In the genomic region with DNA sequence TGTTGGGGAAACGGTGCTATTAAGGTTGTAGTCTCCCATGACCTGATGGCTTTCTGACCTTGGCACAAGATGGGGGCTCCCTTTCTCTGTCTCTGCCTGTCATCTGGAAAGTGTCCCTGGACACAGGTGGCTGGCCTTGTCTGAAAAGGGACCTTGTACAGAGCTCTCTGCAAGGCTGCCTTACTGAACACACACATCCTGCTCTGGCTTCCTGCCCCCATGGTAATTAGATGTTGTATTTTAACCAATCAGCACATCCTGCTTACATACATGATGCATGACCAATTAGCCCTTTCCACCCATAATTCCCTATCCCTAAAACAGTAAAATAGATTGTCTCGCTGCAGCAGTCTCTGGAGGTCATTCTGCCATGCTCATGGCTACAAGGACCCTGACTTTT, we compare ENCODE assay signal across 28 mouse cellular contexts.
DNase-seq lines count a peak whose midpoint lies in the region; ATAC-seq and TF ChIP-seq lines count a peak whose summit lies in the region.
"Had no signal": no experiment of that assay in that cellular context is flagged by ENCODE, and none has a peak within 500 bp of the region (broad histone marks: within the 10 kb centered on the region; RNA-seq: fewer than 3 reads in every experiment).

No protein-coding gene starts in this region.

- ATAC-seq in midbrain, postnatal 0 days (ENCODE audit: low FRiP score) = no peak
- ATAC-seq: forebrain, embryonic 15.5 days; lung, postnatal 0 days; midbrain, embryonic 13.5 days; Patski had no signal

- no peak overlapping the region for H3K27ac ChIP-seq in midbrain, postnatal 0 days (ENCODE audit: low read depth, low read length)
- H3K27ac ChIP-seq: embryonic facial prominence, embryonic 13.5 days; forebrain, embryonic 10.5 days; forebrain, embryonic 15.5 days; hindbrain, embryonic 13.5 days; limb, embryonic 10.5 days; limb, embryonic 15.5 days; liver, embryonic 13.5 days; macrophage; midbrain, embryonic 13.5 days had no signal

- no peaks in the 10 kb centered on the region for H3K9me3 ChIP-seq in midbrain, postnatal 0 days (ENCODE audit: low read length)
- H3K9me3 ChIP-seq: embryonic facial prominence, embryonic 13.5 days; forebrain, embryonic 10.5 days; forebrain, embryonic 15.5 days; G1E; heart, embryonic 12.5 days; hindbrain, embryonic 13.5 days; limb, embryonic 10.5 days; limb, embryonic 15.5 days; liver, embryonic 13.5 days; midbrain, embryonic 13.5 days had no signal

- no peak overlapping the region for H3K4me2 ChIP-seq in midbrain, postnatal 0 days (ENCODE audit: low read depth, low read length, poor library complexity, severe bottlenecking)
- H3K4me2 ChIP-seq: embryonic facial prominence, embryonic 13.5 days; forebrain, embryonic 15.5 days; heart, embryonic 12.5 days; hindbrain, embryonic 13.5 days; limb, embryonic 15.5 days; liver, embryonic 13.5 days; midbrain, embryonic 13.5 days had no signal

- no peak for TF ChIP-seq CTCF in midbrain, postnatal 0 days (IDR thresholded peaks at IDR 0.05)

- H3K27me3 ChIP-seq in midbrain, postnatal 0 days (ENCODE audit: insufficient read depth, low read length) = no peaks in the 10 kb centered on the region
- H3K27me3 ChIP-seq: embryonic facial prominence, embryonic 13.5 days; forebrain, embryonic 15.5 days; heart, embryonic 12.5 days; hindbrain, embryonic 13.5 days; limb, embryonic 15.5 days; liver, embryonic 13.5 days; midbrain, embryonic 13.5 days; Patski had no signal

- WGBS in midbrain, postnatal 0 days = 70% methylated on average over 2 of the region's 2 CpGs

- no peak overlapping the region for H3K9ac ChIP-seq in midbrain, postnatal 0 days (replicated peaks; ENCODE audit: low read length, poor library complexity, severe bottlenecking)
- H3K9ac ChIP-seq: embryonic facial prominence, embryonic 13.5 days; forebrain, embryonic 15.5 days; heart, embryonic 12.5 days; hindbrain, embryonic 13.5 days; limb, embryonic 15.5 days; liver, embryonic 13.5 days; midbrain, embryonic 13.5 days had no signal

- intact Hi-C loops in left cerebral cortex, postnatal 36 days (cut with DNase I) = loop anchor here (5.0 kb wide), 1 partner anchor 317 kb away; no protein-coding TSS in a partner anchor

- peak; percentile 21 to 81 for DNase-seq in adrenal gland, adult (ENCODE audit: inconsistent age in 2 of 2, low spot score in 1 of 2)
- DNase-seq in adrenal gland, postnatal 25 days = no peak
- peak; percentile 24 for DNase-seq in kidney, adult 9 months
- DNase-seq in kidney, adult 18-20 months = no peak
- peak; percentile 16 to 23 for DNase-seq in adrenal gland, postnatal 36 days
- no peak for DNase-seq in left cerebral cortex, postnatal 36 days (ENCODE audit: low spot score in 2 of 2)
- DNase-seq in midbrain, postnatal 0 days (ENCODE audit: low spot score) = no peak
- DNase-seq: cerebellum, adult 8-10 months; cerebellum, postnatal 25 days; gastrocnemius, postnatal 25 days; heart, adult 18-20 months; heart, postnatal 4 days; layer of hippocampus, postnatal 36 days; liver, embryonic 13.5 days; lung, adult 18-20 months; thymus, postnatal 4 days had no signal

- no peaks in the 10 kb centered on the region for H3K36me3 ChIP-seq in midbrain, postnatal 0 days (ENCODE audit: insufficient read depth, low read length)
- H3K36me3 ChIP-seq: embryonic facial prominence, embryonic 13.5 days; forebrain, embryonic 10.5 days; forebrain, embryonic 15.5 days; G1E; heart, embryonic 12.5 days; hindbrain, embryonic 13.5 days; limb, embryonic 10.5 days; limb, embryonic 15.5 days; liver, embryonic 13.5 days; midbrain, embryonic 13.5 days had no signal

- no peak overlapping the region for H3K4me3 ChIP-seq in midbrain, postnatal 0 days (ENCODE audit: low read depth, low read length)
- H3K4me3 ChIP-seq: embryonic facial prominence, embryonic 13.5 days; forebrain, embryonic 10.5 days; forebrain, embryonic 15.5 days; heart, embryonic 12.5 days; hindbrain, embryonic 13.5 days; limb, embryonic 10.5 days; limb, embryonic 15.5 days; liver, embryonic 13.5 days; midbrain, embryonic 13.5 days had no signal

- H3K4me1 ChIP-seq in midbrain, postnatal 0 days (ENCODE audit: insufficient read depth, low read length) = no peaks in the 10 kb centered on the region
- H3K4me1 ChIP-seq: embryonic facial prominence, embryonic 13.5 days; forebrain, embryonic 15.5 days; liver, embryonic 13.5 days had no signal

Comparison
In these comparisons a context has a peak if more than half of its experiments do, and no peak if none do; other contexts are left out.
1. DNase-seq: peak in adrenal gland, adult (2 of 2), kidney, adult 9 months (single experiment) and adrenal gland, postnatal 36 days (2 of 2); none in adrenal gland, postnatal 25 days (single experiment), kidney, adult 18-20 months (single experiment), left cerebral cortex, postnatal 36 days (0 of 2) and midbrain, postnatal 0 days (single experiment).